Mouse (Mus musculus) midbrain, embryonic 11.5 days (tissue): ENCODE measurements at regions not wholly inside any gene's neighbourhood (a gene's known extent, or its start where the extent isn't known, plus 50 kb on each side); places are given as distances from the start of the nearest gene placed in this dataset.
"Not testable (repeated sequence)": the region's sequence is repeated elsewhere in the genome, so short reads cannot be mapped to it uniquely, and the experiment has no call there.

Experiments used
- ATAC-seq: fragments of 200-750 bp; cut with Nextera tagmentation; 2 replicates; pipeline ENCODE4 v1.8.0; 2017; ENCODE audit warnings: moderate TSS enrichment, moderate library complexity; ENCODE audit not compliant: low FRiP score
- DNase-seq: peaks from one replicate; pipeline ENCODE4 v3.0.0; 2015; ENCODE audit warnings: low spot score; ENCODE audit errors: missing footprints
- H3K27ac ChIP-seq: fragments of 300-500 bp; sonication (generic); 2 replicates; pipeline ENCODE4 v1.5.1; 2014; ENCODE audit warnings: low read depth, low read length
- H3K27me3 ChIP-seq: fragments of 300-500 bp; sonication (generic); 2 replicates; pipeline ENCODE4 v1.6.1; 2014; ENCODE audit warnings: mild to moderate bottlenecking, low read length, moderate library complexity, mixed read lengths; ENCODE audit not compliant: control insufficient read depth, insufficient read depth
- H3K36me3 ChIP-seq: fragments of 300-500 bp; sonication (generic); 2 replicates; pipeline ENCODE4 v1.6.1; 2014; ENCODE audit warnings: mild to moderate bottlenecking, low read length, moderate library complexity, mixed read lengths; ENCODE audit not compliant: control insufficient read depth, insufficient read depth
- H3K4me1 ChIP-seq: fragments of 300-500 bp; sonication (generic); 2 replicates; pipeline ENCODE4 v1.6.1; 2014; ENCODE audit warnings: low read length; ENCODE audit not compliant: control insufficient read depth, insufficient read depth
- H3K4me2 ChIP-seq: fragments of 300-500 bp; sonication (generic); 2 replicates; pipeline ENCODE4 v1.6.1; 2014; ENCODE audit warnings: mild to moderate bottlenecking, moderate library complexity
- H3K4me3 ChIP-seq: fragments of 300-500 bp; sonication (generic); 2 replicates; pipeline ENCODE4 v1.5.1; 2014; ENCODE audit warnings: low read depth, low read length
- H3K9ac ChIP-seq: fragments of 300-500 bp; sonication (generic); 2 replicates; pipeline ENCODE4 v1.6.1; 2014; ENCODE audit warnings: low read length
- H3K9me3 ChIP-seq: fragments of 300-500 bp; sonication (generic); 2 replicates; pipeline ENCODE4 v1.6.1; 2016; ENCODE audit warnings: low read length; ENCODE audit not compliant: control insufficient read depth
- WGBS: fragments of 180-500 bp; shearing (Covaris S2); extraction: QIAGEN DNeasy Blood & Tissue Kit; methylation state at CpG from one replicate; pipeline ENCODE4 v1.1.7; 2014; 5-methylcytosine and 5-hydroxymethylcytosine counted together

- H3K36me3 ChIP-seq, result no peaks in the 10 kb centered on the region
- DNase-seq (no peak), ATAC-seq (no peak)
- H3K4me2 ChIP-seq, result no peak overlapping the region
- H3K27ac ChIP-seq, result no peak overlapping the region
- no peak overlapping the region for H3K9ac ChIP-seq
- 66% methylated on average over 1 of the region's 1 CpGs for WGBS
- H3K4me1 ChIP-seq, result no peaks in the 10 kb centered on the region
- H3K4me3 ChIP-seq, result no peak overlapping the region
- no peaks in the 10 kb centered on the region for H3K9me3 ChIP-seq
- no peaks in the 10 kb centered on the region for H3K27me3 ChIP-seq
These were observed 1255.7 kb upstream of the Nudt12 start for GRCm38 (mm10) chr17:60268846-60269245.

- Histone ChIP-seq H3K27ac (no peak overlapping the region), H3K9me3 (no peaks in the 10 kb centered on the region), H3K27me3 (no peaks in the 10 kb centered on the region), H3K36me3 (no peaks in the 10 kb centered on the region), H3K9ac (no peak overlapping the region), H3K4me1 (no peaks in the 10 kb centered on the region), H3K4me2 (no peak overlapping the region), H3K4me3 (no peak overlapping the region)
- 80% methylated on average over 12 of the region's 12 CpGs for WGBS
- ATAC-seq, result no peak
- no peak for DNase-seq
These were observed 1254.4 kb upstream of the Nudt12 start for GRCm38 (mm10) chr17:60267247-60268216.

- not testable (repeated sequence) for H3K27ac ChIP-seq, H3K4me2 ChIP-seq, H3K9me3 ChIP-seq, ATAC-seq, H3K4me3 ChIP-seq, H3K27me3 ChIP-seq, DNase-seq, H3K4me1 ChIP-seq, H3K9ac ChIP-seq, H3K36me3 ChIP-seq
These were observed 1242.2 kb upstream of the Nudt12 start for GRCm38 (mm10) chr17:60255338-60255737.

DNA sequence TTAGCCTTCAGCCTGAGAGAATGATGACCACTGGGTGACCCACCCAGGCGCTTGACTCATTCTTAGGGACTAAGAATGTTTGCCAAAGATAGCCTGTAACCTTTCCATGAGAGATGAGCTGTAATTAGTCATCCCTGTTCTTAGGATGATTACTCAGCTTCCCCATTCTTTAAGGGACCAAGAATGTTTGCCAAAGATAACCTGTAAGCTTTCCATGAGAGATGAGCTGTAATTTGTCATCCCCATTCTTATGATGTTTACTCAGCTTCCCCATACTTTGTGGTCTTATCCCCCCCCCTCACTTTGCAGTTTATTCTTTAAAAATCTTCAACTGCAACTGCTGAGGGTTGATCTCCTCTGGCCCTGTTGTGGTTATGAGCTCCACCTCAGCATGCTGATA lies 1236.8 kb upstream of the Nudt12 start:
- H3K9me3 ChIP-seq, result no peaks in the 10 kb centered on the region
- DNase-seq, result no peak
- no peak overlapping the region for H3K4me2 ChIP-seq
- no peaks in the 10 kb centered on the region for H3K27me3 ChIP-seq
- H3K27ac ChIP-seq, result no peak overlapping the region
- no peaks in the 10 kb centered on the region for H3K36me3 ChIP-seq
- H3K4me1 ChIP-seq, result no peaks in the 10 kb centered on the region
- H3K9ac ChIP-seq, result no peak overlapping the region
- ATAC-seq, result no peak
- WGBS, result 76% methylated on average over 1 of the region's 1 CpGs
- H3K4me3 ChIP-seq, result no peak overlapping the region

GRCm38 (mm10) chr17:60234519-60234918 lies 1221.3 kb upstream of the Nudt12 start:
- H3K36me3 ChIP-seq, result no peaks in the 10 kb centered on the region
- WGBS, result 67% methylated on average over 2 of the region's 2 CpGs
- H3K4me2 ChIP-seq, result no peak overlapping the region
- H3K9me3 ChIP-seq, result no peaks in the 10 kb centered on the region
- H3K9ac ChIP-seq, result no peak overlapping the region
- H3K4me1 ChIP-seq, result no peaks in the 10 kb centered on the region
- no peaks in the 10 kb centered on the region for H3K27me3 ChIP-seq
- DNase-seq (no peak), ATAC-seq (peak; percentile 88)
- H3K4me3 ChIP-seq, result no peak overlapping the region
- no peak overlapping the region for H3K27ac ChIP-seq

GRCm38 (mm10) chr17:60197004-60197403 lies 1183.8 kb upstream of the Nudt12 start:
- H3K27ac ChIP-seq, result no peak overlapping the region
- 90% methylated on average over 2 of the region's 2 CpGs for WGBS

GRCm38 (mm10) chr17:60181241-60181640 lies 1168.1 kb upstream of the Nudt12 start:
- H3K27ac ChIP-seq, result no peak overlapping the region
- ATAC-seq, result no peak
- no peaks in the 10 kb centered on the region for H3K4me1 ChIP-seq
- DNase-seq, result no peak
- H3K9ac ChIP-seq, result no peak overlapping the region
- H3K9me3 ChIP-seq, result no peaks in the 10 kb centered on the region
- H3K27me3 ChIP-seq, result no peaks in the 10 kb centered on the region
- no peak overlapping the region for H3K4me2 ChIP-seq
- H3K4me3 ChIP-seq, result no peak overlapping the region
- no peaks in the 10 kb centered on the region for H3K36me3 ChIP-seq
- 92% methylated on average over 2 of the region's 2 CpGs for WGBS

More at GRCm38 (mm10) chr17:60197004-60197403, 1183.8 kb upstream of the Nudt12 start:
- Histone ChIP-seq H3K9me3 (no peaks in the 10 kb centered on the region), H3K4me3 (no peak overlapping the region), H3K4me1 (no peaks in the 10 kb centered on the region), H3K9ac (no peak overlapping the region), H3K27me3 (no peaks in the 10 kb centered on the region), H3K36me3 (no peaks in the 10 kb centered on the region), H3K4me2 (no peak overlapping the region)
- ATAC-seq, result no peak
- no peak for DNase-seq

GRCm38 (mm10) chr17:60180646-60181045 lies 1167.5 kb upstream of the Nudt12 start:
- 82% methylated on average over 4 of the region's 4 CpGs for WGBS
- Histone ChIP-seq H3K4me3 (no peak overlapping the region), H3K27me3 (no peaks in the 10 kb centered on the region), H3K4me1 (no peaks in the 10 kb centered on the region), H3K4me2 (no peak overlapping the region), H3K27ac (no peak overlapping the region), H3K36me3 (no peaks in the 10 kb centered on the region), H3K9me3 (no peaks in the 10 kb centered on the region), H3K9ac (no peak overlapping the region)
- ATAC-seq, result no peak
- DNase-seq, result no peak

DNA sequence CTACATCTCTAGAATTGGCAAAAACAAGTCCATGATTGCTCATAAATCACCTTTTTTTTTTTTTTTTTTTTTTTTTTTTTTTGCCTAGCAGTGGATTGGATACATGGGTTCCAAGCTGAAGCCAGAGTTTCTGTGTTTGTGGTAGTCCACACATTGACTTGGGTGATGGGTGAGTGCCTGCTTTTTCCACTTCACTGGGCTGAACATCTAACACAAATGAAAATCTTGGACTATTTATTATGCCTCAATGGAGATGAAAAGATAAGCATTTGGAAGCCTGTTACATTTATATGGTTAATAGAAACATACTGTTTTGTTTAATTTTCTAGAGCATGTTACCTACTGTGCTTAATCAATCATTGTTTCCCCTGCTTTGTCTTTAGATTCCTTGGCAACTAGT lies 1152.4 kb upstream of the Nudt12 start:
- H3K4me1 ChIP-seq, result no peaks in the 10 kb centered on the region
- H3K4me2 ChIP-seq, result no peak overlapping the region
- ATAC-seq, result no peak

More for the DNA sequence above, 1152.4 kb upstream of the Nudt12 start:
- no peaks in the 10 kb centered on the region for H3K27me3 ChIP-seq
- H3K9ac ChIP-seq, result no peak overlapping the region
- no peaks in the 10 kb centered on the region for H3K36me3 ChIP-seq
- H3K4me3 ChIP-seq, result no peak overlapping the region
- no peaks in the 10 kb centered on the region for H3K9me3 ChIP-seq
- peak; percentile 37 for DNase-seq
- no peak overlapping the region for H3K27ac ChIP-seq
